Mouse (Mus musculus): ENCODE measurements at regions not wholly inside any gene's neighbourhood (a gene's known extent, or its start where the extent isn't known, plus 50 kb on each side); places are given as distances from the start of the nearest gene placed in this dataset.

GRCm38 (mm10) chr16:18724706-18725105, 51.9 kb upstream of the Cldn5 start:
- Histone ChIP-seq H3K9ac (ENCODE audit: low read length) (no peak overlapping the region), H3K4me2 (ENCODE audit: low read depth, low read length, severe bottlenecking) (no peak overlapping the region), H3K9me3 (ENCODE audit: control insufficient read depth, low read length) (no peaks in the 10 kb centered on the region), H3K27me3 (ENCODE audit: control insufficient read depth, insufficient read depth, low read length) (no peaks in the 10 kb centered on the region), H3K4me1 (replicated peaks; ENCODE audit: control insufficient read depth, insufficient read depth, low read length) (no peaks in the 10 kb centered on the region), H3K4me3 (ENCODE audit: low read depth, low read length) (no peak overlapping the region), H3K36me3 (ENCODE audit: control insufficient read depth, insufficient read depth, low read length) (no peaks in the 10 kb centered on the region), H3K27ac (ENCODE audit: low read depth, low read length) (no peak overlapping the region)
- WGBS: 32% methylated on average over 6 of the region's 6 CpGs
- ATAC-seq (replicated peaks; ENCODE audit: low FRiP score) (no peak), DNase-seq (ENCODE audit: low spot score) (no peak)
